Mouse (Mus musculus): Measurements from ENCODE around the gene Gm10803. TPM values are rescaled to one million over a fixed set of nuclear protein-coding genes. Genes with fewer than 3 reads are reported as not detected.

Gm10803 gene
- total RNA-seq, 2 experiments from 2014 or later = not detected

DNA sequence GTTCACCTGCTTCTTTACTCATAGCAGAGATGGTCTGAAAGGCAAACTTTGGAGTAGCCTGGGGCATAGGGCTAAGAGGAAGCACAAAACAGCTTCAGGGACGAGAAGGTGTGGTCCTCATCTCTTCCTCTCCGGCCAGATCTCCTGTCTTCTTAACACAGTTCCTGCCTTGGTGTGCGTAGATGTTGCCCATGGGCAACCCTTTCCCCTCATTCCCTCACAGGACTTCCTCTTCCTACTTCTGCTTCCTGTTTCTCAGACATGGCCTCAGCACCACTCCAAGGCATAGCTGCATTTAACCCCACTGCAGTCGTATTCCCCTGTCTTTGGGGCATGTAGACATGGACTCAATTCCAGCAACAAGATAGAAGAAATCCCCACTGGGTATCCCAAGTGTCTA lies 29.5 kb downstream of the Gm10803 start:
- intact Hi-C loops (cut with DNase I) = no loop called here
- DNase-seq (ENCODE audit: low spot score in 2 of 2) = no peak

DNA sequence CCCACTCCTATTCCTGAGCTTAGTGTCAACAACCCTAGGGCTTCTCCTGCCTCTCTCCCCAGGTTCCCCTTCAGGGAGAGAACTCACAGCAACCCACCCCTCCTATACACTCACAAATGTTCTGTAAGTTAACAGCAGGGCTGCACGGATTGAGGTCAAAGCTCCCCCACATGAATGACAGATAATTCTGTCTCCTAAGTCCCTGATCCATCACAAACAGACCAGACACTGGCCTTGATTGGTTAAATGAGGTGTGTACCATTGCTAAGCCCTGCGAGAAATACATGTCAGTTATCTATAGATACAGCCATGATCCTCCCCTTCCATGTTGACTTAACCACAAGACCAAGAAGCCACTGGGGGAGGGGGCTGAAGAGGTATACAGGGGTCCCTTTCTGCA lies 31.3 kb downstream of the Gm10803 start:
- intact Hi-C loops (cut with DNase I) = no loop called here
- DNase-seq (ENCODE audit: low spot score in 2 of 2) = no peak

DNA sequence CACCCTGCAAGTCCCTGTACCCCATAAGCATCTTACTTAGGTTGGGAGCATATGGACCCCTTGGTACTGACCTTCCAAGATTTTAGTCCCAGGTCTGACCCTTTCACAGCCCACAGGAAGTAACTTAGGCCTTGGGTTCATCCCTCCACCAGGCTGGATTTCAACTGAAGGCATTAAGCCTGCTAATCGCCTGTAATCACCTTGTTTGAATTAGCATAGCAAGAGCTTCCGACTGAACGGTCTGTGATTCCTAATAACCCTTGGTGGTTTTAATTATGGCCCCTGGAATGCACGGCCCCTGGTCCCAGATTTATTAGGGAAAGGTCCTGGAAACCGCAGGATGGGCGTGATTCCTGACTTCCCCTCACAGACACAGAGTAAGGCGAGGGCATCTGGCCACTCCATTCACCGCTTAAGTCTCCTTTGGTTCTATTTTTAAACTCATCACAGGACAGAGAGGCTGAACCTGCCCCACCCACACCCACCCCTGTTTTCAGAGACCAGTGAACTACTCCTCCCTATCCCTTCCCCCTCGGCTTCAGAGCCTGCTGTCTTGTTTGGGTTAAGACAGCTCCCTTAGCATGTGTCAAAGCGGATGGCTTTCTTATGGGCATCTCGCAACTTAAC lies 31.9 kb downstream of the Gm10803 start:
- intact Hi-C loops (cut with DNase I) = no loop called here
- DNase-seq (ENCODE audit: low spot score in 2 of 2) = no peak

DNA sequence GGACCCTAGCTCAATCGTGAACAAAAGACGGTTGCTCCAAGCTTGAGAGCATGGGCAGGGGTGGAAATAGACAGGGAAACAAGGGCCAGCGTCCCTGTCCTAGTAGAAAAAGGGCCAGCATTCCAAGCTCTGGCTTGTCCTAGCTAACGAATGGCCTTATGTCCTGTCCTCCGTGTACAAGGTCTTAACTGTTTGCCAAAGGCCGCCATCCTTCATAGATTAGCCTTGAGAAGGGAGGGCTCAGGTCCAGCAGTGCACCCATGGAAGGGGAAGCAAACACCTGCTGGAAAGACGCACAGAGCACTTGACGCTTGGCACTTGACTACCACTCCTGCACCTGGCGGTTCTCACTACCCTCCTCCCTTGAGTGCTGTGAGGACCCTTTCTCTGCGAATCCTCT lies 32.8 kb downstream of the Gm10803 start:
- intact Hi-C loops (cut with DNase I) = no loop called here
- no peak for DNase-seq (ENCODE audit: low spot score in 2 of 2)

DNA sequence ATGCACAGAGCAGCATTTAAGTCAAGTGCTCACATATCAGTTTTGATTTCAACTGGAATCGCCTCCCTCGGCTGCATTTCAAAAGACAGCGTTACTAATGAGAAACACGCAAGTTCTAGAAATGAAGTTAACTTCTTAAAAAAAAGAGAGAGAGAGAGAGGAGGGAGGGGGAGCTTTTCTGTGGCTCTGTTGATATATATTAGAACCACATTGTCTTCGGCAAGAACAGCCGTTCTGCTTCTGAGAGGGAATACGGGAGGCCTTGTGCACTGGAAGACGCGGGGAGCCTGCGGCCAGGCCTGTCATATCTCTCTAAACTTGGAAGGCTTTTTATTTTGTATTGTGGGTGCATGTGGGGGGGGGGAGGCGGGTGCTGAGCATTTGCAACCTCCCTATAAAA lies 36.8 kb downstream of the Gm10803 start:
- no peak for DNase-seq (ENCODE audit: low spot score in 2 of 2)
- intact Hi-C loops (cut with DNase I) = no loop called here

DNA sequence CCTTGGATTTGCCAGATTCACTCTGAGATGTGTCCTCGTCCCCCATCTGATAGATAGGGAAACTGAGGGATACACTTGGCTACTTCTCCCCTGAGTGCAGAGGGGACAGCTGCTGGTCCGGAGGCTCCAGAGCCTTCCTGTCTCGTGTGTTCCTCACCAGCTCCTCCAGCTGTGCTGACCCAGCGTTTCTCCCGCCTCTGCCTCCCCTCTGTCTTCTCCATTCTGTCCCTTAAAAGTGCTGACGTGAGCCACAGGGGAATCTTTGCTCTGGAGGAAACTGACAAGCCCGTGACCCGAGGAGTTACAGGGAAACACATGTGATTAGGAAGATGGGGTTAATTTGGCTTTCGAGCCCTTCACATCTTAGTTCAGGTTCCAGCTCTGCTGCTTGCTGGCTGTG lies 39.4 kb downstream of the Gm10803 start:
- no peak for DNase-seq (ENCODE audit: low spot score in 2 of 2)
- intact Hi-C loops (cut with DNase I) = no loop called here

DNA sequence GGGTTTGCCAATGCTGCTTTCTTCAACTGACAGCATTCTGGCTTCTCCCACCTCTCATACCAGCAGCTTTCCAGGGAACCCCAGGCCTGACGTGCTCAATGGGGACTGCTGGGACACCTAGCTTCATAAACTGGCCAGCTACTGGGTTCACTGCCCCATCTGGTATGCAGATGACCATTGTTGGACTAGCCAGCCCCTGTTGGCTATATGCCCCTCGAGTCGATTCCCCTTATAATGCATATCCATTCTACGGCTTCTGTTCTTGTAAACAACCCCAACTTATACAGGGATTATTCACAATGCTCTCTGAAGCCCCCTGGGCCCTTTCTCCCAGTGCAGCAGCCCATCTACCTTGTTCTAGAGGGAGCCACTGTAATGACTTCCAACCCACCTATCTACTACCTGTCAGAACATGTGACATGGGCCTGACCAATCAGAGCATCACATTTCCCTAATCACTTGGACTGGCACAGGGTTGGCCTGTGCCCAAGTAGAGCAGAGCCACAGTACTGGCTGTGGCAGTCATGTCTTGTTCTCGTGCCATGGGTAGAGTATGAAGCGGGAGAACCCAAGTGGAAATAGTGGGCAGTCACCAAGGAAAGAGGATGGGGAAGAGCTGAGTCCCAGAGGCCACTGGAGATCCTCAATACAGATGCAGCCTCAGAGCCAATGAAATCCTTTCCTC lies 44.4 kb downstream of the Gm10803 start:
- intact Hi-C loops (cut with DNase I) = no loop called here
- no peak for DNase-seq (ENCODE audit: low spot score in 2 of 2)

DNA sequence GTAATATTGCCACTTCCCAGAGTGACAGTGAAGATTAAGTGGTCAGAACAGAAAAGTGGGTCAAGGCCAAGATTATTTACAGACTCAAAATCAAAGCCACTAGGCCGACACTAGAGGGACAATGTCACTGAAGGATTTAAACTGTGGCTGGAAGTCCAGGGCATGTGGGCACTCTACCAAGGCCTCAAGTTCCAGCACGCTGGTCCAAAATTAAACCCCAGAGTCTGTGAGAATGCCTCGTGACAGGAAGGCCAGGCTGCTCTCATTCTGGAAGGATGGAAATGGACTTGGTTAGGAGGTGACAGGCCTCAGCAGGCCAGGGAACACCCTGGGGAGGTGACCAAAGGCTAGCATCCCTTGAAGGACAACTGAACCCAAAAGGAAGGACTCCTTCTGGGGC lies 48.4 kb downstream of the Gm10803 start:
- intact Hi-C loops (cut with DNase I) = no loop called here
- DNase-seq (ENCODE audit: low spot score in 2 of 2) = no peak

DNA sequence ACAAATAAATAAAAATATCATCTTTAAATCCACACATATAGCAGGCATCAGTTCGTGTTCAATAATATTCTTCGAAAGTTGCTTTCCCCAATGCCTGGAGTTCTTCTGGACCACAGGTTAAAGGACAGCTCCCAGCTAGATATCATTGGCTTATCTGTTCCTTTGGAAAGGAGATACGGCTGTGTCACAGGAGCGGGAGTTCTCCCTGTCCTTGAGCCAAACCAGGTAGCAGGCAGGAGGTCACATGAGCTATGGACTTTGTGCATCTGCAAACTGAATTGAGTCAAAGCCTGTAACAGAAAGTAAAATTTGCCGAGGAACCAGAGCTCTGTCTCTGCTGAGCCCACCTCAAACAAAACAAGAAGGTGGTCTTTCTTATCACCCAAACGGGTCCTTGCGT lies 52.7 kb downstream of the Gm10803 start:
- intact Hi-C loops (cut with DNase I) = no loop called here
- no peak for DNase-seq (ENCODE audit: low spot score in 2 of 2)

Other genes starting within 250 kb of the Gm10803 start
- gene Tspan18, start 226.1 kb upstream of the Gm10803 start, total RNA-seq (2021) = 1 to 10 TPM; 2.1 TPM
- gene Cd82, start 97.4 kb upstream of the Gm10803 start, total RNA-seq (2021) = 10 to 100 TPM; 16.7 to 19.4 TPM
- 1 to 10 TPM in 1 of 2 experiments, under 1 TPM in 1; 0.69 to 1.5 TPM for gene Alx4, start 81.8 kb downstream of the Gm10803 start, total RNA-seq (2021)

Measured in left cerebral cortex, postnatal 36 days (tissue).